Mouse (Mus musculus): ENCODE measurements around the gene Stx4a.
"Not testable (repeated sequence)": the region's sequence is repeated elsewhere in the genome, so short reads cannot be mapped to it uniquely, and the experiment has no call there.

The Stx4a gene

GRCm38 (mm10) chr7:127815116-127815665 is 8.9 kb upstream of the Stx4a start:
- no peak for DNase-seq

DNA sequence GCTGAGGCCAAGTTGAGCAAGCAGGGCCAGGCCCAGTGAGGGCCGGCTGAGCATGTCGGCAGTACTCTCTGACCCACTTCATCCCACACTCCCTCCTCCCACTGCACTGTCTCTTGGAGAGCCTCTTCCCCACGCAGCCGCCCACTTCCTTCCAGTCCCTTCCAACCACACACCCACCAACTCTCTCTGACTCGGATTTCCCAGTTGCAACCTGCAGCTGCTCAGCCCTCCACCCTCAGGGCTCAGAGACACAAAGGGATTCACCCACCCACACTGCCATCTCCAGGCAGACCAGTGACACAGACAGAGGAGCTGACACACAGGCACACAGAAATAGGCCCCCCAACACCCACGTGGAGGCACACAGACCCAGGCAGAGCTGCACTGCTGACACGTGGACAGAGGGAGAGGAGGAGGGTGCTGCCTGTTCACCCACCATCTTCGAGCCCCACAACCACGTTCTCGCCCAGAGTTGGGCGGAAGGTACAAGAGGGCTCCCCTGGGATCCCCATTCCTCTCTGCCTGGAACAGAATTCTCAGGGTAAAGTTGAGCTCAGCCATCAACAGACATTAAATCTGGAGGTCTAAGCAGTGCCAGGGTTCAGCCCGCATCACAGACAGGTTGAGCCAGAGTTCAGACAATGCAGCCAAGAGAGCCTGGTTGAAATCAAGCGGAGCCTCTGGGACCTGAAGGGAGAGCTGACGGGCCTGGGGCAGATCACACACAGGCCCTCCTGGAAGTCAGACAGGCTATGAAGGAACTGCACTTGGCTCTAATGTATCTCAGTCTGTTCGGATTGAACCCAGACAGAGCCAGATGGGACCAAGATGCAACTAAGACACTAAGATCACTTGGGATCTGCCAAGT is 7.9 kb upstream of the Stx4a start:
- peak; percentile 72 for DNase-seq

- no peak for DNase-seq
These were observed 7.0 kb upstream of the Stx4a start for GRCm38 (mm10) chr7:127817053-127817452.

DNA sequence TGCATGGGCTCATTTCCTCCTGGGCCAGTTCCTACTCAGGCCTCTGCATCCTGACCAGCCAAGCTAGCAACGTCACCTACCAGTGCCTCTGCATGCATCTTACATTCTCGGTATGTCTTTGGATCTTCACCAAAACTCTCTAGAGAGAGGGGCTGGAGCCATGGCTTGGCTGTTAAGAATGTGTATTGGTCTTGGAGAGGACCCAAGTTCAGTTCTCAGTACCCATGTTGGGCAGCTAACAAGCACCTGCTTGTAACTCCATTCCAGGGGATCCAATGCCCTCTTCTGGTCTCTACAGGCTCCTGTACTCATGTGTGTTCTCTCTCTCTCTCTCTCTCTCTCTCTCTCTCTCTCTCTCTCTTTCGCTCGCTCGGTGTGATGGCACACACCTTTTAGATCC is 6.3 kb upstream of the Stx4a start:
- no peak for DNase-seq

DNA sequence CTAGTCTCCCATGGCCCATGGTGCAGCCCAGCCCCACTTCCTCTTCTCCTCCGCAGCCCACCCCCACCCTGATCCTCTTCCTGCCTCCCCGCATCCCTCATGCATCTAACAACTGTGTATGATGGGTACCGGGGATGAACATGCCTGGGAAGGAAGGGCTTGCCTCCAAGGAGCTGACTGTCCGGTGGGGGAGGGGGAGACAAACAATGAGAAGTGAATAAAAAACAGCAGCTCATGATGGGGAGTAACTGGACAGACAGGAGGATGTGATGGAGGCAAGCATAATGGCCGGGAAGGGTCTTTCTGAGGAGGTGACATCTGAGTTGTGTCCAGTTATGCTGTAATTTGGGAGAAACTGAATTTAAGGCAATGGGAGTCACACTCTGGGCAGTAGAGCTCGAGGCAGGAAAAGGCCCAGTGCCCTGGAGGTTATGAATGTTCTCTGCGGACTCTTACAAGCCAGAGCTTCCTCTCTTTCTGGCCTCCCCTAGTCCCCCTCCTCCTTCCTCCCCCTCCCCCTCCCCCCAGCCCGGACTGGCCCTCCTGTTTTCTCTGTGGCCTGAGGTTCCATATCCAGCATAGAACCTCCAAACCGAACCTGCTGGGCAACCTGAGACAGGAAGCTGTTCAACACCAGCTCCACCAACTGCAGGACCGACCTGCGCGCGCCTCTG is 3.1 kb upstream of the Stx4a start:
- DNase-seq: no peak

GRCm38 (mm10) chr7:127822494-127822893 is 1.6 kb upstream of the Stx4a start:
- no peak for DNase-seq

- no peak for DNase-seq
These were observed 590 bp upstream of the Stx4a start for GRCm38 (mm10) chr7:127823236-127824171.

- DNase-seq: no peak
These were observed 11.5 kb downstream of the Stx4a start for GRCm38 (mm10) chr7:127835550-127835949.

DNA sequence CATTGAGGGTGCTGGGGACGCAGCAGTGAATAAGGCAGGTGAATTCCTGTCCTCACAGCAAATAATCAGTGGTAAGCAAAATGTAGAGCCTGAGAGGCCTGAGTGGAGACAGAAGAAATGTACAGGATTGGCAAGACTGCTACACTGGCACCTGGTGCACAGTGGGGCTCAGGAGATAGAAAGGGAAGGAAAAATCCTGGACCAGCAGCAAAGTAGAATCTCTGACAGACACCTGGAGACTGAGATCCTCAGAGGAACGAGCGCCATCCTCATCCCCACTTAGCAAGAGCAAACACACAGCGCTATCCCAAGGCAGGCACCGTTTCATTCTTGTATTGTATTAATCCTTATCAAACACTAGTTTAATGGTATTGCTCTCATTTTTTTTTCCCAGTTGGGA is 13.4 kb downstream of the Stx4a start:
- no peak for DNase-seq

GRCm38 (mm10) chr7:127837878-127838277 is 13.8 kb downstream of the Stx4a start:
- not testable (repeated sequence) for DNase-seq

DNA sequence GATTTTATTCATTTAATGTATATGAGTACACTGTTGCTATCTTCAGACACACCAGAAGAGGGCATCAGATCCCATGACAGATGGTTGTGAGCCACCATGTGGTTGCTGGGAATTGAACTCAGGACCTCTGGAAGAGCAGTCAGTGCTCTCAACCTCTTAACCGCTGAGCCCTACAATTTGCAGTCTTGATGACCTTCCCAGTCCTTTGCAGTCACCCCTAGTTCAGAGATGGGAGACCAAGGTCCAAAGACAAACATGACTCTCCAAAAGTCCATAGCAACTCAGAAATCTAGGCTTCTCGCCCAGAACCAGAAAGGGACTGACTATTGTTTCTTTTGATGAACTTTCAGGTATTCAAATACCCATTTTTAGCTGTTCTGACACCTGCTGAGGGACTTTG is 15.9 kb downstream of the Stx4a start:
- DNase-seq: not testable (repeated sequence)

DNA sequence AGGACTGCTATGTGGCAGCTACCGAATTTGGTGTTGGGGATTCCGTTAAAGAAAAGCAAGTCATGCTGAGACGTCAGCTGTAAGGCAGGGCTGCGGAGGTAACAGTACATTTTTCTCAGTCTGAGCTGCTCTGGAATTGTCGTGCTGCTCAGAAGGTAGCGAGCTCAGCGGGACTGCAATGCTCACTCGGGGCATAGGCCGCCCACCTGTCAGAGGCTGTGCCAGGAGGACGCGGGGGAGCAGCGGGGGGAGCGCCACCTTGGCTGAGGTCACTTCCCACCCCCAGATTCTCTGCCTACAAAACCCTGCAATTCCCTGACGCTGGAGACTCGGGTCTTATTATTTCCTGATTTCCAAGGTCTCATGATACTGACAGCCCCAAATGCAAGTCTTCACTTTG is 16.8 kb downstream of the Stx4a start:
- peak; percentile 79 for DNase-seq

DNA sequence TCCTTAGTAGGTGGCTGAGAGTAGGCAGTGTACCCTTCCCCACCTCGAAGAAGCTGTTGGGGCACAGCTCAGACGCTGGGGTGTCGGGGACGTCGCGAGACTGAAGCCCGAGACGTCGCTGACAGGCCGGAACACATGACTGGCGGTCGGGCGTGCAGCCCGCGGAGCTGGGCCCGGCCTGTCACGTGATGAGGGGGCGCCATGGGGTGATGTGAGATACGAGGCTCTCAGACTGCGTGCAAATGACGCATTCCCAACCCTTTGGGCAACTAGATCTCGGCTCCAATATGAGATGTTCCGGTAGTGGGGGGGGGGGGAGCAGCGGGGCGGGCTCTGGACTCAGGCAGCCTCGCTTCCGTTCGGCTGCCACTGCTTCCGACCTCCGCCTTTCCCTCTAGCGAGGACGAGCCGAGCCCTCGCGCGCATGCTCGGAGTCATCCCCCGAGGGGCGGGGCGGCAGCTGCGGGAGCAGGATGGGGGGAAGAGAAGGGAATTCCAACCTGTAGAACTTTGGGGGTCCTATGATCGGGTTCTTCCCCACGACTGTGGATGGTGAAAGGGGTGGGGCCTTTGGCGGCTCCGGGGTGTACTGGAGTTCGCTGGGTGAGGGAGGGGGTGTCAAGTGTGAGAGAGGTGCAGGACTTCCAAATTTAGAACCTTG is 17.4 kb downstream of the Stx4a start:
- peak; percentile 98 for DNase-seq

GRCm38 (mm10) chr7:127842001-127842718 is 18.1 kb downstream of the Stx4a start:
- DNase-seq: peak; percentile 83

DNA sequence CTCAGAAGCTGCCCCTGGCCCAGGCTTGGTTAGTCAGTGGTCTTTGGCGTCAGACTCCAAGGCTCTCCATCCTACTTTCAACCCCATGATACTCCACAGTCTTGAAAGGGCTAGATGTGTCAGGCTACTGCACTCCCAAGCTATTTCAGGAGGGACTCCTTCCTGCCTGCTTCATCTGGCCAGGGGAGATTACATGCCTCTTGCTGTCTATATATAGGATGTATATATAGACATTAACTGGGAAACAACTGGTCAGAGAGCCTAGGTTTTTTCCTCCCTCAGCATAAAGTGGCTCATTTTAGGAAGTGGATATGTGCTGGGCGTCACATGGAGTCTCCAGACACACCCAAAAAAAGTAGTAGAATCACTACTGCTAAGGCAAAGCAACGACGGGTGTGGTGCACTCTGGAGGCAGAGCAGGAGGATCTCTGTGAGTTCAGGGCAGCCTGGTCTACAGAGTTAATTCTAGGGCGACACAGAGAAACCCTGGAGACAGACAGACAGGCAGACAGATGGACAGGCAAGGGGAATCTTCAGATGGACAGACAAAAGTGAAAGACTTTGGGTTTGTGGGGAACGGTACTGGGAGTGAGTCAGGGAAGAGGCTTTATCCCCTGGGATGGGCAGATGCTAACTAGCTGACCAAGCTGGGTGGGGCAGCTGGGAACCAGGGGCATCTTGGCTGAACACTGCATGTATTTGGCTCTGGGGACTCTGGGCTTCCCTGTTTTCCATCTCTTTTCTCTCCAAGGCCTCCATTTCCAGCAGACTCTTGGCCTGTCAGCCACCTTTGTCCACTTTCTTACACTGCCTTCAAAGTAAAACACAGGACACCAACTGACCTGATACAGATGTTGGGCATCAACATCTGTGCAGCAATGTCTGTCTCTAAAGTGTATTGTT is 26.1 kb downstream of the Stx4a start:
- no peak for DNase-seq

DNA sequence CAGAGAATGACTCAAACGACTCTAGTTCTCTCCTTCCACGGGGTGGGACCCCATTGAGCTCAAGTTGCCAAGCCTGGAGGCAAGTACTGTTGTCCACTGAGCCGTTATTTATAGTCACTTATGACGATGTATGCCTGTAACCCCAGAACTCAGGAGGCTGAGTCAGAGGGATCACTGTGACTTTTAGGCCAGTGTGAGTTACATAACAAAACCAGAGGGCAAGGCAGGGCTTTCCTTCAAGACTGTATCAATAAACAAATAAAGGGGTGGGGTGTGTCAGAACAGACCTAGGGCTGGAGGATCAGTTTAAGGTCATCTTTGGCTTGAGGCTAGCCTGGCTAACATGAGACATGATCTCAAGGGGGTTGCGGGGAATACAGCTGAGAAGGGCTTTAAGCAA is 26.8 kb downstream of the Stx4a start:
- no peak for DNase-seq

DNA sequence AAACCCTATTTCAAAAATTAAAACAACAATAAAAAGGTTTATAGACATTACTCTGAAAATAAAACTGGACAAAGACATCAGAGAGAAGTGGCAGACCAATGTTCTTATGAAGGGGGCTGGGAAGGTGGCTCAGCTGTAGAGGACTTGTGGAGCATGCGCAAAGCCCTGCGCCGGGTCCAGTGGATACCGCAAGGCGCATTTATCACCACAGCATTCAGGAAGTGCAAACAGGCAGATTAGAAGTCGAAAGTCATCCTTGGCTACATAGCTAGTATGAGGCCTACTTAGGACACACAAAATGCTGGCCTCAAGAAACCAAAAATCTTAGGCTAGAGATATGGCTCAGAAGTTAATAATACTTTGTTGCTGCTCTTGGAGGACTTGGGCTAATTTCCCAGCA is 34.2 kb downstream of the Stx4a start:
- DNase-seq: no peak

GRCm38 (mm10) chr7:127866434-127866833 is 42.3 kb downstream of the Stx4a start:
- no peak for DNase-seq

DNA sequence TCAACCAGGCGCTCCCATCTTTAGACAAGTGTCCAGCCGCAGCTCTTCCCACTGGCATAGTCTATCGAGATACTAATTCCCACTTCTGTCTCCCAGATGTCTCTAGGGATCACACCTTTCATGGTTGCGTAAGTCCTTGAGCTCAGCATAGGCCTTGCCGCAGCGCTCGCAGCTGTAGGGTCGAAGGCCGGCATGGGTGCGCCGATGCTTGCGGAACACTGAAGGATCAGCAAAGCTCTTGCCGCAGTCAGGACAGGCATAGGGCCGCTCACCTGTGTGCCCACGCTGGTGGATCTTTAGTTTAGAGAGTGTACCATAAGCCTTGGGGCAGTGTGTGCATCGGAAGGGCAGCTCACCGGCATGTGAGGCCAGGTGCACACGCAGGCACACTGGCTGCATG is 43.5 kb downstream of the Stx4a start:
- no peak for DNase-seq

- DNase-seq: peak; percentile 15
These were observed 45.2 kb downstream of the Stx4a start for GRCm38 (mm10) chr7:127869149-127869810.

All from right cerebral cortex, postnatal 25 days (tissue).